Mouse (Mus musculus): ENCODE data around the gene Rbms1. TPM values are rescaled to one million over a fixed set of nuclear protein-coding genes. Genes with fewer than 3 reads are reported as not detected.

The Rbms1 gene
- polyA plus RNA-seq, 1 experiment = 23.8 TPM

GRCm38 (mm10) chr2:60961281-60961680 is 1.7 kb downstream of the Rbms1 start:
- Histone ChIP-seq H3K4me3 (replicated peaks; ENCODE audit: control insufficient read depth, low read depth, low read length) (no peak overlapping the region), H3K27ac (ENCODE audit: control insufficient read depth, insufficient read depth, low read depth, low read length, poor library complexity) (no peak overlapping the region), H3K4me1 (ENCODE audit: control insufficient read depth, insufficient read depth, low read length) (no peaks in the 10 kb centered on the region)
- TF ChIP-seq POLR2A (IDR thresholded peaks at IDR 0.05; ENCODE audit: borderline replicate concordance, control insufficient read depth, low read depth, low read length) (no peak), CTCF (IDR thresholded peaks at IDR 0.05; ENCODE audit: control insufficient read depth, insufficient read depth, low read length) (no peak)
- 84% methylated on average over 5 of the region's 5 CpGs for WGBS

GRCm38 (mm10) chr2:60948241-60948640 is 14.8 kb downstream of the Rbms1 start:
- TF ChIP-seq CTCF (IDR thresholded peaks at IDR 0.05; ENCODE audit: control insufficient read depth, insufficient read depth, low read length) = no peak
- 26% methylated on average over 3 of the region's 3 CpGs for WGBS
- no peak overlapping the region for H3K27ac ChIP-seq (ENCODE audit: control insufficient read depth, insufficient read depth, low read depth, low read length, poor library complexity)
- H3K4me3 ChIP-seq (replicated peaks; ENCODE audit: control insufficient read depth, low read depth, low read length) = no peak overlapping the region
- H3K4me1 ChIP-seq (ENCODE audit: control insufficient read depth, insufficient read depth, low read length) = no peaks in the 10 kb centered on the region; the same call in none of the 2 replicates

GRCm38 (mm10) chr2:60947817-60948216 is 15.2 kb downstream of the Rbms1 start:
- Histone ChIP-seq H3K4me1 (ENCODE audit: control insufficient read depth, insufficient read depth, low read length) (no peaks in the 10 kb centered on the region; the same call in none of the 2 replicates), H3K27ac (ENCODE audit: control insufficient read depth, insufficient read depth, low read depth, low read length, poor library complexity) (no peak overlapping the region), H3K4me3 (replicated peaks; ENCODE audit: control insufficient read depth, low read depth, low read length) (no peak overlapping the region)
- 18% methylated on average over 4 of the region's 4 CpGs for WGBS
- TF ChIP-seq CTCF (IDR thresholded peaks at IDR 0.05; ENCODE audit: control insufficient read depth, insufficient read depth, low read length) = no peak

- Histone ChIP-seq H3K27ac (ENCODE audit: control insufficient read depth, insufficient read depth, low read depth, low read length, poor library complexity) (no peak overlapping the region), H3K4me1 (ENCODE audit: control insufficient read depth, insufficient read depth, low read length) (no peaks in the 10 kb centered on the region; the same call in 1 of the 2 replicates), H3K4me3 (replicated peaks; ENCODE audit: control insufficient read depth, low read depth, low read length) (no peak overlapping the region)
- 60% methylated on average over 8 of the region's 8 CpGs for WGBS
- TF ChIP-seq CTCF (IDR thresholded peaks at IDR 0.05; ENCODE audit: control insufficient read depth, insufficient read depth, low read length) = no peak
- TF ChIP-seq POLR2A (IDR thresholded peaks at IDR 0.05; ENCODE audit: borderline replicate concordance, control insufficient read depth, low read depth, low read length) = no peak
Observed at GRCm38 (mm10) chr2:60940454-60940961, 22.5 kb downstream of the Rbms1 start.

GRCm38 (mm10) chr2:60939957-60940356 is 23.0 kb downstream of the Rbms1 start:
- H3K27ac ChIP-seq (ENCODE audit: control insufficient read depth, insufficient read depth, low read depth, low read length, poor library complexity) = no peak overlapping the region
- no peaks in the 10 kb centered on the region; the same call in 1 of the 2 replicates for H3K4me1 ChIP-seq (ENCODE audit: control insufficient read depth, insufficient read depth, low read length)
- TF ChIP-seq POLR2A (IDR thresholded peaks at IDR 0.05; ENCODE audit: borderline replicate concordance, control insufficient read depth, low read depth, low read length) (no peak), CTCF (IDR thresholded peaks at IDR 0.05; ENCODE audit: control insufficient read depth, insufficient read depth, low read length) (no peak)
- H3K4me3 ChIP-seq (replicated peaks; ENCODE audit: control insufficient read depth, low read depth, low read length) = no peak overlapping the region
- WGBS = 69% methylated on average over 2 of the region's 2 CpGs

GRCm38 (mm10) chr2:60936910-60937309 is 26.1 kb downstream of the Rbms1 start:
- Histone ChIP-seq H3K4me3 (replicated peaks; ENCODE audit: control insufficient read depth, low read depth, low read length) (no peak overlapping the region), H3K4me1 (ENCODE audit: control insufficient read depth, insufficient read depth, low read length) (no peaks in the 10 kb centered on the region; the same call in 1 of the 2 replicates), H3K27ac (ENCODE audit: control insufficient read depth, insufficient read depth, low read depth, low read length, poor library complexity) (no peak overlapping the region)
- 90% methylated on average over 14 of the region's 14 CpGs for WGBS
- TF ChIP-seq POLR2A (IDR thresholded peaks at IDR 0.05; ENCODE audit: borderline replicate concordance, control insufficient read depth, low read depth, low read length) (no peak), CTCF (IDR thresholded peaks at IDR 0.05; ENCODE audit: control insufficient read depth, insufficient read depth, low read length) (no peak)

GRCm38 (mm10) chr2:60928948-60929347 is 34.0 kb downstream of the Rbms1 start:
- no peak for TF ChIP-seq POLR2A (IDR thresholded peaks at IDR 0.05; ENCODE audit: borderline replicate concordance, control insufficient read depth, low read depth, low read length)
- no peak for TF ChIP-seq CTCF (IDR thresholded peaks at IDR 0.05; ENCODE audit: control insufficient read depth, insufficient read depth, low read length)
- 93% methylated on average over 5 of the region's 5 CpGs for WGBS
- H3K4me3 ChIP-seq (replicated peaks; ENCODE audit: control insufficient read depth, low read depth, low read length) = no peak overlapping the region
- peaks cover 2% of the 10 kb centered on the region; the same call in 1 of the 2 replicates for H3K4me1 ChIP-seq (ENCODE audit: control insufficient read depth, insufficient read depth, low read length)
- no peak overlapping the region for H3K27ac ChIP-seq (ENCODE audit: control insufficient read depth, insufficient read depth, low read depth, low read length, poor library complexity)

GRCm38 (mm10) chr2:60927906-60928775 is 34.9 kb downstream of the Rbms1 start:
- Histone ChIP-seq H3K4me3 (replicated peaks; ENCODE audit: control insufficient read depth, low read depth, low read length) (no peak overlapping the region), H3K4me1 (ENCODE audit: control insufficient read depth, insufficient read depth, low read length) (peaks cover 2% of the 10 kb centered on the region; the same call in 1 of the 2 replicates), H3K27ac (ENCODE audit: control insufficient read depth, insufficient read depth, low read depth, low read length, poor library complexity) (no peak overlapping the region)
- 27% methylated on average over 8 of the region's 8 CpGs for WGBS
- no peak for TF ChIP-seq CTCF (IDR thresholded peaks at IDR 0.05; ENCODE audit: control insufficient read depth, insufficient read depth, low read length)
- no peak for TF ChIP-seq POLR2A (IDR thresholded peaks at IDR 0.05; ENCODE audit: borderline replicate concordance, control insufficient read depth, low read depth, low read length)

Measured in bone marrow, adult 2 months (tissue).